Mouse (Mus musculus) ES-E14 (cell line): ENCODE data around the gene Nr1h2. TPM values are rescaled to one million over a fixed set of nuclear protein-coding genes. Genes with fewer than 3 reads are reported as not detected.

ENCODE experiments used
- DNase-seq: peaks from one replicate; pipeline ENCODE4 v3.0.0-alpha.2; 2013; ENCODE audit warnings: low read depth, low spot score
- H3K27ac ChIP-seq: 2 replicates; pipeline ENCODE4 v1.5.1; 2012; ENCODE audit warnings: low read depth, mild to moderate bottlenecking, low read length, moderate library complexity, mixed read lengths; ENCODE audit not compliant: poor library complexity, insufficient read depth, severe bottlenecking
- H3K36me3 ChIP-seq: 2 replicates; pipeline ENCODE4 v1.6.1; 2012; ENCODE audit warnings: mild to moderate bottlenecking, low read length, moderate library complexity, mixed read lengths; ENCODE audit not compliant: control insufficient read depth, poor library complexity, insufficient read depth, severe bottlenecking
- H3K4me1 ChIP-seq, 2 experiments: fragments of 150-350 bp in 1 of 2; sonication (generic) in 1 of 2; 2 replicates each; pipeline ENCODE4 v1.6.1; 2012; ENCODE audit warnings: low read length in 2 of 2, mild to moderate bottlenecking in 1 of 2, mixed read lengths in 1 of 2; ENCODE audit not compliant: control insufficient read depth in 2 of 2, insufficient read depth in 2 of 2, poor library complexity in 1 of 2
- H3K4me3 ChIP-seq, 2 experiments: fragments of 150-350 bp in 1 of 2; sonication (generic) in 1 of 2; 2 replicates each; pipeline ENCODE4 v1.5.1; 2012; ENCODE audit warnings: low read length in 2 of 2, low read depth in 1 of 2, mild to moderate bottlenecking in 1 of 2, mixed read lengths in 1 of 2; ENCODE audit not compliant: insufficient read depth in 1 of 2, poor library complexity in 1 of 2, severe bottlenecking in 1 of 2
- H3K9ac ChIP-seq: 2 replicates; pipeline ENCODE4 v1.6.1; 2012; ENCODE audit warnings: low read depth, mild to moderate bottlenecking, low read length, mixed read lengths; ENCODE audit not compliant: poor library complexity, insufficient read depth, severe bottlenecking
- H3K9me3 ChIP-seq: fragments of 150-350 bp; sonication (generic); 2 replicates; pipeline ENCODE4 v1.6.1; 2012; ENCODE audit warnings: low read depth, mild to moderate bottlenecking, low read length; ENCODE audit not compliant: control insufficient read depth, insufficient read depth
- CHD2 ChIP-seq: IDR thresholded peaks from 2 replicates; pipeline ENCODE4 v1.6.1; 2014; ENCODE audit warnings: mild to moderate bottlenecking, low read depth, low read length, inconsistent platforms
- HCFC1 ChIP-seq: IDR thresholded peaks from 2 replicates; pipeline ENCODE4 v1.6.1; 2012; ENCODE audit warnings: low read length, inconsistent platforms, borderline replicate concordance; ENCODE audit not compliant: insufficient read depth
- MAFK ChIP-seq: IDR thresholded peaks from 2 replicates; pipeline ENCODE4 v1.6.1; 2014; ENCODE audit warnings: mild to moderate bottlenecking, low read depth, low read length, inconsistent platforms; ENCODE audit not compliant: insufficient read depth
- ZC3H11A ChIP-seq: IDR thresholded peaks from 2 replicates; pipeline ENCODE4 v1.6.1; 2012; ENCODE audit warnings: low read depth, mild to moderate bottlenecking, inconsistent platforms, low read length, borderline replicate concordance
- ZNF384 ChIP-seq: IDR thresholded peaks from 2 replicates; pipeline ENCODE4 v1.6.1; 2012; ENCODE audit warnings: low read depth, low read length, inconsistent platforms
- in situ Hi-C, 2 experiments: fragments of 600-800 bp; cut with MboI; formaldehyde crosslinking; loops; one replicate each; pipeline ENCODE4 v1.15.1; 2025; ENCODE audit warnings: low sequenced_read_pairs in 2 of 2, inconsistent platforms in 1 of 2; ENCODE audit not compliant: unreplicated experiment in 2 of 2
- total RNA-seq: library from RNA; depleted of rRNA; stranded (reverse); fragments of 300-350 nt; gene quantifications from 2 replicates; pipeline ENCODE4 v1.2.3, GENCODE M21; 2012; rRNA removed

Gene Nr1h2
- total RNA-seq, 1 experiment: 78.5 TPM

GRCm38 (mm10) chr7:44501563-44502115 is 52.1 kb downstream of the Nr1h2 start:
- DNase-seq: peak; percentile 77
- in situ Hi-C loops: no loop called here
- Histone ChIP-seq H3K4me1 (peaks cover 9 to 22% of the 10 kb centered on the region in 2 experiments; a peak in 3 of 4 replicates), H3K9ac (no peak overlapping the region), H3K36me3 (no peaks in the 10 kb centered on the region), H3K9me3 (no peaks in the 10 kb centered on the region), H3K27ac (no peak overlapping the region), H3K4me3 (no peak overlapping the region)
- TF ChIP-seq ZNF384 (no peak), CHD2 (no peak), ZC3H11A (no peak), HCFC1 (no peak), MAFK (no peak)

DNA sequence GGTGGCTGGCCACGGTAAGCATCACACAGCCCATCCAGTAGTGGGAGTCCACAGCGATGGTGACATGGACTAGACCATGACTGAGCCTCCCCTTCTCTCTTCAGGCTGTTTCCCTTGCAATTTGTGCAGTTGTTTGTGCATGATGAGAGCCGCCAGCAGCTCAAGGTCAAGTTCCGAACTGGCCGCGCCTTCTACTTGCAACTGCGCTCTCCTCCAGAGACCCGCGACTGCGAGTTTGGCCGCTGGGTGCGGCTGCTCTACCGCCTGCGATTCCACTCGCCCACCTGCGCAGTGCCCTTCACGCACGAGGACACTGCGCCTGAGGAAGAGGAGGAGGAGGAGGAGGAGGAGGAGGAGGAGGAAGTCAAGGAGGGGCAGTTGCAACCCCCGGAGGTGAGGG is 53.7 kb downstream of the Nr1h2 start:
- Histone ChIP-seq H3K27ac (no peak overlapping the region), H3K4me3 (peak overlapping the region in 1 of 2 experiments; percentile 39; a peak in 1 of 4 replicates), H3K9me3 (no peaks in the 10 kb centered on the region), H3K36me3 (no peaks in the 10 kb centered on the region), H3K9ac (0 out of 2 replicates have a peak overlapping the region, but pooled peaks have one; percentile 35), H3K4me1 (peaks cover 9 to 21% of the 10 kb centered on the region in 2 experiments; a peak in 3 of 4 replicates)
- in situ Hi-C loops: no loop called here
- TF ChIP-seq ZC3H11A: no peak
- no peak for TF ChIP-seq MAFK
- TF ChIP-seq CHD2: no peak
- TF ChIP-seq HCFC1: no peak
- TF ChIP-seq ZNF384: no peak
- no peak for DNase-seq

Other genes starting within 250 kb of the Nr1h2 start
- gene Clec11a, start 247.0 kb downstream of the Nr1h2 start, total RNA-seq: 2.2 TPM in 2 replicates
- gene Shank1, start 243.7 kb downstream of the Nr1h2 start, total RNA-seq: 1.0 and 1.5 TPM in 2 replicates
- gene Syt3, start 169.8 kb downstream of the Nr1h2 start, total RNA-seq: 5.8 and 8.0 TPM in 2 replicates
- 1.4 and 4.8 TPM in 2 replicates for gene 1700008O03Rik, start 168.1 kb downstream of the Nr1h2 start, total RNA-seq
- 0.18 TPM in 1 of 2 replicates, not detected in the other for gene Lrrc4b, start 124.9 kb downstream of the Nr1h2 start, total RNA-seq
- not detected in 2 replicates for gene Aspdh, start 88.6 kb downstream of the Nr1h2 start, total RNA-seq
- 18.6 and 18.9 TPM in 2 replicates for gene Josd2, start 86.0 kb downstream of the Nr1h2 start, total RNA-seq
- gene Emc10, start 57.4 kb downstream of the Nr1h2 start, total RNA-seq: 64.2 and 104 TPM in 2 replicates
- 3.4 and 4.2 TPM in 2 replicates for gene Fam71e1, start 57.4 kb downstream of the Nr1h2 start, total RNA-seq
- 0.80 and 1.6 TPM in 2 replicates for gene Mybpc2, start 29.3 kb downstream of the Nr1h2 start, total RNA-seq
- gene Spib, start 21.9 kb downstream of the Nr1h2 start, total RNA-seq: 0.67 and 0.90 TPM in 2 replicates
- gene Pold1, start 5.1 kb downstream of the Nr1h2 start, total RNA-seq: 108 and 156 TPM in 2 replicates
- gene Napsa, start 18.4 kb upstream of the Nr1h2 start, total RNA-seq: 13.7 and 52.5 TPM in 2 replicates
- 9.5 and 12.4 TPM in 2 replicates for gene Kcnc3, start 36.7 kb upstream of the Nr1h2 start, total RNA-seq
- gene Myh14, start 116.9 kb upstream of the Nr1h2 start, total RNA-seq: 7.0 and 9.8 TPM in 2 replicates
- gene Izumo2, start 154.8 kb upstream of the Nr1h2 start, total RNA-seq: 0.40 and 0.79 TPM in 2 replicates
- 17.8 and 23.2 TPM in 2 replicates for gene Vrk3, start 194.5 kb upstream of the Nr1h2 start, total RNA-seq
- gene Zfp473, start 197.1 kb upstream of the Nr1h2 start, total RNA-seq: 15.1 and 20.3 TPM in 2 replicates